Mouse (Mus musculus) CH12.LX (cell line): ENCODE data around the gene 1700022I11Rik.
A peak's percentile ranks its signal among the peaks of the same experiment; 100 is the strongest.

Source experiments
- CHD2 ChIP-seq: IDR thresholded peaks from 2 replicates; pipeline ENCODE4 v1.6.1; 2011; ENCODE audit warnings: low read length, improper control_type of control experiment
- CTCF ChIP-seq, 2 experiments: IDR thresholded peaks in 1 of 2; conservative IDR thresholded peaks in 1 of 2; 2 replicates each; pipeline ENCODE4 v1.5.1; 2011 to 2012; ENCODE audit warnings: low read depth in 2 of 2, low read length in 2 of 2, improper control_type of control experiment in 1 of 2, inconsistent platforms in 1 of 2, mild to moderate bottlenecking in 1 of 2, moderate library complexity in 1 of 2
- EP300 ChIP-seq: IDR thresholded peaks from 2 replicates; pipeline ENCODE4 v1.6.1; 2011; ENCODE audit warnings: low read length, improper control_type of control experiment
- ETS1 ChIP-seq: conservative IDR thresholded peaks from 2 replicates; pipeline ENCODE4 v1.6.1; 2012; ENCODE audit warnings: low read depth, mild to moderate bottlenecking, inconsistent platforms, low read length, improper control_type of control experiment, moderate library complexity
- JUN ChIP-seq: IDR thresholded peaks from 2 replicates; pipeline ENCODE4 v1.6.1; 2011; ENCODE audit warnings: low read depth, mild to moderate bottlenecking, low read length, improper control_type of control experiment, moderate library complexity; ENCODE audit not compliant: insufficient read depth
- POLR2A ChIP-seq: IDR thresholded peaks from 2 replicates; pipeline ENCODE4 v1.6.1; 2011; ENCODE audit warnings: low read depth, mild to moderate bottlenecking, improper control_type of control experiment, low read length
- RAD21 ChIP-seq: IDR thresholded peaks from 2 replicates; pipeline ENCODE4 v1.6.1; 2011; ENCODE audit warnings: low read depth, mild to moderate bottlenecking, low read length, improper control_type of control experiment, moderate library complexity
- USF1 ChIP-seq: IDR thresholded peaks from 2 replicates; pipeline ENCODE4 v1.6.1; 2014; ENCODE audit warnings: low read depth, mild to moderate bottlenecking, inconsistent platforms, low read length, improper control_type of control experiment
- ZC3H11A ChIP-seq: IDR thresholded peaks from 2 replicates; pipeline ENCODE4 v1.6.1; 2012; ENCODE audit warnings: low read depth, mild to moderate bottlenecking, inconsistent platforms, low read length, improper control_type of control experiment

DNA sequence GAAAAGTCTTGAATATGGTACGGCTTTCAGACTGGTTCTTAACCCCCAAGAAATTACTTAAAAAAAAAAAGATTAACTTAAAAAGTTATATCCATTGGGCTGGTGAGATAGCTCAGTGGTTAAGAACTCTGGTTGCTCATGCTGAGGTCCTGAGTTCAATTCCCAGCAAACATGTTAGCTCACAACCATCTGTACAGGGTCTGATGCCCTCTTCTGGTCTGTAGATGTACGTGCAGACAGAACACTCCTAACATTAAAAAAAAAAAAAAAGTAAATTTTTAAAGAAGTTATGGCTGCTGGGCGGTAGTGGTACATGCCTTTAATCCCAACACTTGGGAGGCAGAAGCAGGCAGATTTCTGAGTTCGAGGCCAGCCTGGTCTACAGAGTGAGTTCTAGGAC lies 8.7 kb downstream of the 1700022I11Rik start:
- TF ChIP-seq RAD21 (no peak), JUN (no peak), USF1 (no peak), POLR2A (no peak), ETS1 (no peak), CTCF (conservative IDR thresholded peaks at IDR 0.05 in 1 of 2, IDR thresholded peaks at IDR 0.05 in 1 of 2; ENCODE audit: low read depth in 2 of 2, low read length in 2 of 2) (peak in 1 of 2 experiments; percentile 34; a peak in 2 of 4 replicates), EP300 (no peak), CHD2 (no peak), ZC3H11A (no peak)
